Mouse (Mus musculus): Measurements from ENCODE around the gene Cntd1. TPM values are rescaled to one million over a fixed set of nuclear protein-coding genes. Genes with fewer than 3 reads are reported as not detected.

Gene Cntd1
- polyA plus RNA-seq, 1 experiment from 2014 or later = 1.3 TPM

Other genes with a start within 250 kb of the Cntd1 start
- 12.7 and 16.4 TPM in 2 replicates for gene Naglu, start 209.0 kb upstream of the Cntd1 start, polyA plus RNA-seq (2015; fragmentation: Nextera tagmentation; extraction: Ambion mirVana)
- gene Hsd17b1, start 200.6 kb upstream of the Cntd1 start, polyA plus RNA-seq (2015; fragmentation: Nextera tagmentation; extraction: Ambion mirVana) = 0.14 TPM in 1 of 2 replicates, not detected in the other
- 40.3 TPM in 2 replicates for gene Coasy, start 196.4 kb upstream of the Cntd1 start, polyA plus RNA-seq (2015; fragmentation: Nextera tagmentation; extraction: Ambion mirVana)
- 51.7 and 53.8 TPM in 2 replicates for gene Mlx, start 191.7 kb upstream of the Cntd1 start, polyA plus RNA-seq (2015; fragmentation: Nextera tagmentation; extraction: Ambion mirVana)
- 27.4 and 28.0 TPM in 2 replicates for gene Psmc3ip, start 183.6 kb upstream of the Cntd1 start, polyA plus RNA-seq (2015; fragmentation: Nextera tagmentation; extraction: Ambion mirVana)
- 20.6 and 28.0 TPM in 2 replicates for gene Retreg3, start 159.1 kb upstream of the Cntd1 start, polyA plus RNA-seq (2015; fragmentation: Nextera tagmentation; extraction: Ambion mirVana)
- gene Tubg1, start 159.1 kb upstream of the Cntd1 start, polyA plus RNA-seq (2015; fragmentation: Nextera tagmentation; extraction: Ambion mirVana) = 62.7 and 65.6 TPM in 2 replicates
- gene Tubg2, start 123.1 kb upstream of the Cntd1 start, polyA plus RNA-seq (2015; fragmentation: Nextera tagmentation; extraction: Ambion mirVana) = 5.7 and 6.8 TPM in 2 replicates
- gene Cntnap1, start 108.5 kb upstream of the Cntd1 start, polyA plus RNA-seq (2015; fragmentation: Nextera tagmentation; extraction: Ambion mirVana) = 1.2 and 1.4 TPM in 2 replicates
- 21.7 and 22.1 TPM in 2 replicates for gene Plekhh3, start 107.7 kb upstream of the Cntd1 start, polyA plus RNA-seq (2015; fragmentation: Nextera tagmentation; extraction: Ambion mirVana)
- gene Ccr10, start 103.6 kb upstream of the Cntd1 start, polyA plus RNA-seq (2015; fragmentation: Nextera tagmentation; extraction: Ambion mirVana) = 0.14 and 0.36 TPM in 2 replicates
- gene Ezh1, start 52.5 kb upstream of the Cntd1 start, polyA plus RNA-seq (2015; fragmentation: Nextera tagmentation; extraction: Ambion mirVana) = 15.6 and 17.6 TPM in 2 replicates
- 99.6 and 110 TPM in 2 replicates for gene Ramp2, start 33.0 kb upstream of the Cntd1 start, polyA plus RNA-seq (2015; fragmentation: Nextera tagmentation; extraction: Ambion mirVana)
- 112 and 120 TPM in 2 replicates for gene Vps25, start 25.3 kb upstream of the Cntd1 start, polyA plus RNA-seq (2015; fragmentation: Nextera tagmentation; extraction: Ambion mirVana)
- 7.9 and 9.9 TPM in 2 replicates for gene Wnk4, start 18.4 kb upstream of the Cntd1 start, polyA plus RNA-seq (2015; fragmentation: Nextera tagmentation; extraction: Ambion mirVana)
- gene Coa3, start 102 bp downstream of the Cntd1 start, polyA plus RNA-seq (2015; fragmentation: Nextera tagmentation; extraction: Ambion mirVana) = 148 and 154 TPM in 2 replicates
- 128 and 137 TPM in 2 replicates for gene Becn1, start 23.3 kb downstream of the Cntd1 start, polyA plus RNA-seq (2015; fragmentation: Nextera tagmentation; extraction: Ambion mirVana)
- 116 and 125 TPM in 2 replicates for gene Psme3, start 37.2 kb downstream of the Cntd1 start, polyA plus RNA-seq (2015; fragmentation: Nextera tagmentation; extraction: Ambion mirVana)
- gene Aoc2, start 46.1 kb downstream of the Cntd1 start, polyA plus RNA-seq (2015; fragmentation: Nextera tagmentation; extraction: Ambion mirVana) = 1.0 and 1.2 TPM in 2 replicates
- 0.90 and 1.5 TPM in 2 replicates for gene Aoc3, start 51.6 kb downstream of the Cntd1 start, polyA plus RNA-seq (2015; fragmentation: Nextera tagmentation; extraction: Ambion mirVana)
- gene G6pc, start 88.5 kb downstream of the Cntd1 start, polyA plus RNA-seq (2015; fragmentation: Nextera tagmentation; extraction: Ambion mirVana) = not detected in 2 replicates
- gene Aarsd1, start 138.6 kb downstream of the Cntd1 start, polyA plus RNA-seq (2015; fragmentation: Nextera tagmentation; extraction: Ambion mirVana) = 52.6 and 57.2 TPM in 2 replicates
- 11.8 and 18.3 TPM in 2 replicates for gene Gm27029, start 145.8 kb downstream of the Cntd1 start, polyA plus RNA-seq (2015; fragmentation: Nextera tagmentation; extraction: Ambion mirVana)
- gene Rundc1, start 146.1 kb downstream of the Cntd1 start, polyA plus RNA-seq (2015; fragmentation: Nextera tagmentation; extraction: Ambion mirVana) = 19.3 and 19.5 TPM in 2 replicates
- gene Ptges3l, start 146.3 kb downstream of the Cntd1 start, polyA plus RNA-seq (2015; fragmentation: Nextera tagmentation; extraction: Ambion mirVana) = 15.5 and 36.1 TPM in 2 replicates
- gene Rpl27, start 163.3 kb downstream of the Cntd1 start, polyA plus RNA-seq (2015; fragmentation: Nextera tagmentation; extraction: Ambion mirVana) = 262 and 315 TPM in 2 replicates
- 23.2 and 25.1 TPM in 2 replicates for gene Ifi35, start 169.4 kb downstream of the Cntd1 start, polyA plus RNA-seq (2015; fragmentation: Nextera tagmentation; extraction: Ambion mirVana)
- 10.3 and 11.9 TPM in 2 replicates for gene Rnd2, start 186.0 kb downstream of the Cntd1 start, polyA plus RNA-seq (2015; fragmentation: Nextera tagmentation; extraction: Ambion mirVana)
- gene Vat1, start 187.2 kb downstream of the Cntd1 start, polyA plus RNA-seq (2015; fragmentation: Nextera tagmentation; extraction: Ambion mirVana) = 78.6 and 81.3 TPM in 2 replicates